Mouse (Mus musculus) erythroblast, embryonic 14.5 days (primary cell): ENCODE measurements around the gene Arsb.

Experiments
- GATA1 ChIP-seq: IDR thresholded peaks from 2 replicates; pipeline ENCODE4 v1.6.1; 2012; ENCODE audit warnings: low read length, inconsistent platforms, mixed read lengths
- TAL1 ChIP-seq: IDR thresholded peaks from 3 replicates; pipeline ENCODE4 v1.6.1; 2012; ENCODE audit warnings: low read length, inconsistent platforms, mixed read lengths

GRCm38 (mm10) chr13:93849751-93850355, 78.4 kb downstream of the Arsb start:
- TF ChIP-seq TAL1 = no peak
- TF ChIP-seq GATA1 = no peak
